Mouse (Mus musculus) cortical plate, adult 2 months (tissue): ENCODE results near the gene Cacna2d3. TPM values are rescaled to one million over a fixed set of nuclear protein-coding genes. Genes with fewer than 3 reads are reported as not detected.

Experiments
- H3K27ac ChIP-seq: fragments of 200-500 bp; 2 replicates; pipeline ENCODE4 v1.5.1; 2012; ENCODE audit warnings: low read length, control low read depth, inconsistent platforms; ENCODE audit not compliant: insufficient read depth
- H3K4me1 ChIP-seq: fragments of 200-500 bp; 2 replicates; pipeline ENCODE4 v1.6.1; 2011; ENCODE audit warnings: low read length; ENCODE audit not compliant: control insufficient read depth, insufficient read depth
- H3K4me3 ChIP-seq: fragments of 200-500 bp; 2 replicates; pipeline ENCODE4 v1.5.1; 2011; ENCODE audit warnings: mild to moderate bottlenecking, low read length, control low read depth; ENCODE audit not compliant: insufficient read depth
- CTCF ChIP-seq: fragments of 200-500 bp; IDR thresholded peaks from 2 replicates; pipeline ENCODE4 v1.5.1; 2011; ENCODE audit warnings: mild to moderate bottlenecking, control low read depth, low read length; ENCODE audit not compliant: insufficient read depth; ENCODE audit errors: extremely low read depth
- POLR2A ChIP-seq: fragments of 200-500 bp; IDR thresholded peaks from 2 replicates; pipeline ENCODE4 v1.6.1; 2011; ENCODE audit warnings: mild to moderate bottlenecking, low read length, control low read depth; ENCODE audit not compliant: insufficient read depth; ENCODE audit errors: extremely low read depth
- polyA plus RNA-seq: library from polyadenylated mRNA; depleted of rRNA; stranded (reverse); fragments of >200 nt; gene quantifications from 2 replicates; pipeline ENCODE4 v1.2.3, GENCODE M21; 2012

Gene Cacna2d3
- polyA plus RNA-seq, 1 experiment = 75.4 TPM

- H3K4me3 ChIP-seq = no peak overlapping the region
- TF ChIP-seq POLR2A = no peak
- H3K27ac ChIP-seq = no peak overlapping the region
- H3K4me1 ChIP-seq = no peaks in the 10 kb centered on the region; the same call in none of the 2 replicates
Measured at GRCm38 (mm10) chr14:29449203-29449602, 272.5 kb downstream of the Cacna2d3 start.

- Histone ChIP-seq H3K4me1 (no peaks in the 10 kb centered on the region; the same call in 1 of the 2 replicates), H3K27ac (no peak overlapping the region), H3K4me3 (no peak overlapping the region)
- no peak for TF ChIP-seq POLR2A
- TF ChIP-seq CTCF = peak; percentile 69
Measured at GRCm38 (mm10) chr14:29443091-29444026, 278.3 kb downstream of the Cacna2d3 start.

- TF ChIP-seq POLR2A = no peak
- no peak for TF ChIP-seq CTCF
- no peak overlapping the region for H3K4me3 ChIP-seq
- no peak overlapping the region for H3K27ac ChIP-seq
- no peaks in the 10 kb centered on the region; the same call in 1 of the 2 replicates for H3K4me1 ChIP-seq
Measured at GRCm38 (mm10) chr14:29442476-29442875, 279.2 kb downstream of the Cacna2d3 start.

GRCm38 (mm10) chr14:29438666-29439065, 283.0 kb downstream of the Cacna2d3 start:
- Histone ChIP-seq H3K4me3 (no peak overlapping the region), H3K27ac (no peak overlapping the region), H3K4me1 (peaks cover 2% of the 10 kb centered on the region)
- TF ChIP-seq CTCF = no peak
- no peak for TF ChIP-seq POLR2A

GRCm38 (mm10) chr14:29438251-29438650, 283.4 kb downstream of the Cacna2d3 start:
- Histone ChIP-seq H3K27ac (no peak overlapping the region), H3K4me1 (peaks cover 2% of the 10 kb centered on the region), H3K4me3 (no peak overlapping the region)
- no peak for TF ChIP-seq CTCF
- TF ChIP-seq POLR2A = no peak

GRCm38 (mm10) chr14:29435203-29435602, 286.5 kb downstream of the Cacna2d3 start:
- H3K4me3 ChIP-seq = no peak overlapping the region
- TF ChIP-seq CTCF (no peak), POLR2A (no peak)
- H3K4me1 ChIP-seq = peaks cover 2% of the 10 kb centered on the region
- H3K27ac ChIP-seq = no peak overlapping the region

GRCm38 (mm10) chr14:29433716-29434115, 287.9 kb downstream of the Cacna2d3 start:
- no peak for TF ChIP-seq POLR2A
- Histone ChIP-seq H3K4me3 (no peak overlapping the region), H3K4me1 (peaks cover 2% of the 10 kb centered on the region), H3K27ac (no peak overlapping the region)

- no peak overlapping the region for H3K4me3 ChIP-seq
- no peak overlapping the region for H3K27ac ChIP-seq
- H3K4me1 ChIP-seq = peaks cover 2% of the 10 kb centered on the region
- TF ChIP-seq POLR2A = no peak
- no peak for TF ChIP-seq CTCF
Measured at GRCm38 (mm10) chr14:29433076-29433714, 288.5 kb downstream of the Cacna2d3 start.

GRCm38 (mm10) chr14:29429788-29430187, 291.9 kb downstream of the Cacna2d3 start:
- Histone ChIP-seq H3K4me3 (no peak overlapping the region), H3K4me1 (no peaks in the 10 kb centered on the region), H3K27ac (no peak overlapping the region)
- TF ChIP-seq CTCF (no peak), POLR2A (no peak)

GRCm38 (mm10) chr14:29425666-29426065, 296.0 kb downstream of the Cacna2d3 start:
- TF ChIP-seq POLR2A (no peak), CTCF (no peak)
- no peak overlapping the region for H3K27ac ChIP-seq
- H3K4me1 ChIP-seq = no peaks in the 10 kb centered on the region
- H3K4me3 ChIP-seq = no peak overlapping the region
